Mouse (Mus musculus): ENCODE data around the gene Spef1.

Gene Spef1

GRCm38 (mm10) chr2:131171401-131172104 is 15.5 kb downstream of the Spef1 start:
- peak; percentile 53 for DNase-seq

- no peak for DNase-seq
Measured at GRCm38 (mm10) chr2:131170936-131171335, 16.1 kb downstream of the Spef1 start.

GRCm38 (mm10) chr2:131168914-131169313 is 18.2 kb downstream of the Spef1 start:
- no peak for DNase-seq

GRCm38 (mm10) chr2:131167984-131168383 is 19.1 kb downstream of the Spef1 start:
- DNase-seq, result no peak

GRCm38 (mm10) chr2:131166172-131166571 is 20.9 kb downstream of the Spef1 start:
- no peak for DNase-seq

- DNase-seq, result no peak
Measured at GRCm38 (mm10) chr2:131163924-131164323, 23.2 kb downstream of the Spef1 start.

- no peak for DNase-seq
Measured at GRCm38 (mm10) chr2:131160671-131161111, 26.4 kb downstream of the Spef1 start.

GRCm38 (mm10) chr2:131159938-131160581 is 27.0 kb downstream of the Spef1 start, which contains the start of gene 1700037H04Rik:
TSS of gene 1700037H04Rik (minus strand) at chr2:131160081.
- peak; percentile 94 for DNase-seq

- DNase-seq, result no peak
Measured at GRCm38 (mm10) chr2:131159491-131159910, 27.6 kb downstream of the Spef1 start.

GRCm38 (mm10) chr2:131156987-131157386 is 30.1 kb downstream of the Spef1 start:
- no peak for DNase-seq

GRCm38 (mm10) chr2:131154036-131154435 is 33.0 kb downstream of the Spef1 start:
- no peak for DNase-seq

GRCm38 (mm10) chr2:131152166-131152730 is 34.8 kb downstream of the Spef1 start:
- DNase-seq, result no peak

GRCm38 (mm10) chr2:131149254-131149578 is 37.9 kb downstream of the Spef1 start:
- DNase-seq, result no peak

- DNase-seq, result no peak
Measured at GRCm38 (mm10) chr2:131148353-131149253, 38.5 kb downstream of the Spef1 start.

- DNase-seq, result no peak
Measured at GRCm38 (mm10) chr2:131147043-131147365, 40.1 kb downstream of the Spef1 start.

GRCm38 (mm10) chr2:131146193-131147042 is 40.7 kb downstream of the Spef1 start:
- no peak for DNase-seq

- DNase-seq, result no peak
Measured at GRCm38 (mm10) chr2:131145536-131145935, 41.5 kb downstream of the Spef1 start.

GRCm38 (mm10) chr2:131145121-131145520 is 42.0 kb downstream of the Spef1 start:
- DNase-seq, result no peak

GRCm38 (mm10) chr2:131143007-131143780 is 43.9 kb downstream of the Spef1 start:
- no peak for DNase-seq

- no peak for DNase-seq
Measured at GRCm38 (mm10) chr2:131142592-131142991, 44.5 kb downstream of the Spef1 start.

GRCm38 (mm10) chr2:131141336-131141986 is 45.6 kb downstream of the Spef1 start:
- no peak for DNase-seq
